In the genomic region with DNA sequence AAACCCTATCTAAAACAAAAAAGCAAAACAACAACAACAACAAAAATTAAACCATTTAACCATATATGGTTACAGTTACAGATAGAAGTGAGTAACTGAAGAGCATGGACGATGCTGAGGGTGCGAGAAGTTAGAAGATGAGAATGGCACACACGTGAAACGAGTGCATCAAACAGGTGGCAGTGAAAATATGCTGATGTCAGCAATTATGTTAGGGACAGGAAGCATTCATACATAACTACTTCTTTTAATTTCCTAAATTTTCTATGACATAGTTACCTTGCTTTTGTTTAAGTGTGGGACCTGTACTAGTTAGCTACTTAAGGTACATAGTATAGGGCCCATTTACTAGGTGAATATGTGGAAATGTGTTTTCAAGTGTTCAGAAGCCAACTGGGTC, we compare ENCODE assay signal across 24 mouse cellular contexts.
DNase-seq lines count a peak whose midpoint lies in the region; ATAC-seq and TF ChIP-seq lines count a peak whose summit lies in the region.
"Had no signal": no experiment of that assay in that cellular context is flagged by ENCODE, and none has a peak within 500 bp of the region (broad histone marks: within the 10 kb centered on the region; RNA-seq: fewer than 3 reads in every experiment).

No protein-coding gene starts in this region.

- TF ChIP-seq POLR2A in CH12.LX (IDR thresholded peaks at IDR 0.05; ENCODE audit: low read depth, low read length) (no peak), MEL (IDR thresholded peaks at IDR 0.05; ENCODE audit: control insufficient read depth in 1 of 2, insufficient read depth in 1 of 2, low read depth in 1 of 2, low read length in 2 of 2, poor library complexity in 1 of 2) (no peak)

- DNase-seq in lung, adult 18-20 months: no peak
- DNase-seq in CH12.LX (ENCODE audit: extremely low read depth) (no peak), ES-E14 (ENCODE audit: low read depth, low spot score) (no peak), MEL (ENCODE audit: low read depth, low spot score) (no peak)
- no peak for DNase-seq in right cerebral cortex, adult 18-20 months
- DNase-seq: adrenal gland, adult 2 months; adrenal gland, adult 8-10 months; adrenal gland, postnatal 10 days; adrenal gland, postnatal 14 days; adrenal gland, postnatal 25 days; adrenal gland, postnatal 36 days; B cell, adult 2 months; cerebellum, adult 11 months; cerebellum, adult 11-12 months; cerebellum, adult 18-20 months; cerebellum, adult 2 months; cerebellum, adult 8-10 months had no signal

- no peaks in the 10 kb centered on the region for H3K27me3 ChIP-seq in lung, embryonic 16.5 days (ENCODE audit: control insufficient read depth, insufficient read depth, low read depth, low read length)
- H3K27me3 ChIP-seq in CH12.LX (replicated peaks): no peaks in the 10 kb centered on the region
- H3K27me3 ChIP-seq in MEL (ENCODE audit: control insufficient read depth in 1 of 2, insufficient read depth in 2 of 2, low read length in 2 of 2): no peaks in the 10 kb centered on the region
- H3K27me3 ChIP-seq in midbrain, embryonic 13.5 days: no peaks in the 10 kb centered on the region
- H3K27me3 ChIP-seq in forebrain, embryonic 12.5 days: no peaks in the 10 kb centered on the region
- H3K27me3 ChIP-seq: Patski had no signal

- H3K9ac ChIP-seq in lung, embryonic 16.5 days (ENCODE audit: low read length): no peak overlapping the region
- H3K9ac ChIP-seq in CH12.LX (ENCODE audit: insufficient read depth, low read depth) (no peak overlapping the region), ES-E14 (ENCODE audit: insufficient read depth, low read depth, low read length, poor library complexity, severe bottlenecking) (no peak overlapping the region), MEL (ENCODE audit: control insufficient read depth, low read depth, low read length, poor library complexity, severe bottlenecking) (no peak overlapping the region)
- no peak overlapping the region for H3K9ac ChIP-seq in midbrain, embryonic 13.5 days (replicated peaks)
- H3K9ac ChIP-seq in forebrain, embryonic 12.5 days: no peak overlapping the region

- ATAC-seq in lung, embryonic 16.5 days (ENCODE audit: low read depth): no peak
- no peak for ATAC-seq in midbrain, embryonic 13.5 days
- no peak for ATAC-seq in forebrain, embryonic 12.5 days (ENCODE audit: low FRiP score)
- ATAC-seq: activated CD4-positive, CD25-positive, alpha-beta regulatory T cell, adult 4 months; CD4-positive, CD25-positive, alpha-beta regulatory T cell, adult 4 months; Patski had no signal

- no peaks in the 10 kb centered on the region for H3K9me3 ChIP-seq in lung, embryonic 16.5 days (ENCODE audit: control insufficient read depth, low read length)
- H3K9me3 ChIP-seq in CH12.LX (replicated peaks; ENCODE audit: low read length): no peaks in the 10 kb centered on the region
- no peaks in the 10 kb centered on the region for H3K9me3 ChIP-seq in ES-E14 (ENCODE audit: control insufficient read depth, insufficient read depth, low read depth, low read length)
- H3K9me3 ChIP-seq in MEL (replicated peaks; ENCODE audit: insufficient read depth, low read length): no peaks in the 10 kb centered on the region
- no peaks in the 10 kb centered on the region for H3K9me3 ChIP-seq in midbrain, embryonic 13.5 days
- H3K9me3 ChIP-seq in forebrain, embryonic 12.5 days: no peaks in the 10 kb centered on the region

- H3K4me3 ChIP-seq in lung, embryonic 16.5 days (ENCODE audit: low read length): no peak overlapping the region
- H3K4me3 ChIP-seq in CH12.LX (replicated peaks in 1 of 3; ENCODE audit: low read depth in 2 of 3, low read length in 2 of 3, poor library complexity in 1 of 3) (no peak overlapping the region), ES-E14 (ENCODE audit: insufficient read depth in 1 of 2, low read depth in 1 of 2, low read length in 2 of 2, poor library complexity in 1 of 2, severe bottlenecking in 1 of 2) (no peak overlapping the region), MEL (ENCODE audit: control insufficient read depth in 1 of 2, insufficient read depth in 1 of 2, low read depth in 2 of 2, low read length in 2 of 2) (no peak overlapping the region)
- no peak overlapping the region for H3K4me3 ChIP-seq in midbrain, embryonic 13.5 days (replicated peaks)
- no peak overlapping the region for H3K4me3 ChIP-seq in forebrain, embryonic 12.5 days (replicated peaks)

- in situ Hi-C loops in CH12.LX (cut with MboI; ENCODE audit: low pct_ligation_motif_present, low pct_unique_long_range_greater_than_20kb, low sequenced_read_pairs): no loop called here
- in situ Hi-C loops in ES-E14 (cut with MboI; ENCODE audit: low sequenced_read_pairs in 2 of 2, unreplicated experiment in 2 of 2): no loop called here

- no peak for TF ChIP-seq RAD21 in CH12.LX (IDR thresholded peaks at IDR 0.05; ENCODE audit: low read depth, low read length)
- TF ChIP-seq RAD21 in MEL (IDR thresholded peaks at IDR 0.05; ENCODE audit: low read depth, low read length): no peak

- no peaks in the 10 kb centered on the region for H3K36me3 ChIP-seq in lung, embryonic 16.5 days (ENCODE audit: control insufficient read depth, insufficient read depth, low read length)
- H3K36me3 ChIP-seq in CH12.LX (replicated peaks in 1 of 2; ENCODE audit: control insufficient read depth in 1 of 2, insufficient read depth in 1 of 2, low read length in 1 of 2): no peaks in the 10 kb centered on the region
- no peaks in the 10 kb centered on the region for H3K36me3 ChIP-seq in ES-E14 (ENCODE audit: control insufficient read depth, insufficient read depth, low read length, poor library complexity, severe bottlenecking)
- no peaks in the 10 kb centered on the region for H3K36me3 ChIP-seq in MEL (ENCODE audit: control insufficient read depth in 1 of 2, insufficient read depth in 2 of 2, low read length in 2 of 2)
- no peaks in the 10 kb centered on the region for H3K36me3 ChIP-seq in midbrain, embryonic 13.5 days
- no peaks in the 10 kb centered on the region for H3K36me3 ChIP-seq in forebrain, embryonic 12.5 days (replicated peaks)
- H3K36me3 ChIP-seq: G1E had no signal

- H3K4me1 ChIP-seq in lung, embryonic 16.5 days (replicated peaks; ENCODE audit: control insufficient read depth, insufficient read depth, low read length): peaks cover 16% of the 10 kb centered on the region
- peaks cover 0 to 2% of the 10 kb centered on the region in 2 experiments; a peak in 1 of 4 replicates for H3K4me1 ChIP-seq in CH12.LX (ENCODE audit: control insufficient read depth in 1 of 2, insufficient read depth in 2 of 2)
- H3K4me1 ChIP-seq in ES-E14 (ENCODE audit: control insufficient read depth in 2 of 2, insufficient read depth in 2 of 2, low read length in 2 of 2, poor library complexity in 1 of 2): no peaks in the 10 kb centered on the region
- H3K4me1 ChIP-seq in MEL (ENCODE audit: control insufficient read depth in 1 of 2, insufficient read depth in 2 of 2, low read length in 2 of 2): no peaks in the 10 kb centered on the region
- peaks cover 8% of the 10 kb centered on the region for H3K4me1 ChIP-seq in midbrain, embryonic 13.5 days (replicated peaks)
- H3K4me1 ChIP-seq in forebrain, embryonic 12.5 days: peaks cover 6% of the 10 kb centered on the region; the same call in 1 of the 2 replicates

- TF ChIP-seq CTCF in CH12.LX (conservative IDR thresholded peaks at IDR 0.05 in 1 of 2, IDR thresholded peaks at IDR 0.05 in 1 of 2; ENCODE audit: low read depth in 2 of 2, low read length in 2 of 2) (no peak), MEL (IDR thresholded peaks at IDR 0.05 in 2 of 3, conservative IDR thresholded peaks at IDR 0.05 in 1 of 3; ENCODE audit: control insufficient read depth in 1 of 3, insufficient read depth in 1 of 3, low read depth in 2 of 3, low read length in 3 of 3, poor library complexity in 1 of 3, severe bottlenecking in 1 of 3) (no peak)

- no peak for TF ChIP-seq EP300 in CH12.LX (IDR thresholded peaks at IDR 0.05; ENCODE audit: low read length)
- TF ChIP-seq EP300 in MEL (IDR thresholded peaks at IDR 0.05; ENCODE audit: low read depth in 1 of 2, low read length in 2 of 2): no peak

- WGBS in lung, embryonic 16.5 days: 89% methylated on average over 4 of the region's 4 CpGs
- WGBS in midbrain, embryonic 13.5 days: 93% methylated on average over 4 of the region's 4 CpGs
- WGBS in forebrain, embryonic 12.5 days: 93% methylated on average over 4 of the region's 4 CpGs

- no peak overlapping the region for H3K4me2 ChIP-seq in lung, embryonic 16.5 days (ENCODE audit: low read depth, low read length)
- H3K4me2 ChIP-seq in CH12.LX (ENCODE audit: insufficient read depth, low read depth, poor library complexity, severe bottlenecking): no peak overlapping the region
- no peak overlapping the region for H3K4me2 ChIP-seq in midbrain, embryonic 13.5 days (replicated peaks)
- no peak overlapping the region for H3K4me2 ChIP-seq in forebrain, embryonic 12.5 days

- no peaks in the 10 kb centered on the region for H3K79me2 ChIP-seq in CH12.LX (replicated peaks; ENCODE audit: control insufficient read depth, extremely low read depth, insufficient read depth, poor library complexity, severe bottlenecking)
- H3K79me2 ChIP-seq in MEL (ENCODE audit: control insufficient read depth, insufficient read depth, low read length, poor library complexity): no peaks in the 10 kb centered on the region

- H3K27ac ChIP-seq in lung, embryonic 16.5 days (ENCODE audit: low read length): peak overlapping the region; percentile 55
- H3K27ac ChIP-seq in CH12.LX (ENCODE audit: insufficient read depth, low read depth) (no peak overlapping the region), ES-E14 (ENCODE audit: insufficient read depth, low read depth, low read length, poor library complexity, severe bottlenecking) (no peak overlapping the region), MEL (ENCODE audit: control insufficient read depth, low read depth, low read length) (no peak overlapping the region)
- H3K27ac ChIP-seq in midbrain, embryonic 13.5 days: no peak overlapping the region
- H3K27ac ChIP-seq in forebrain, embryonic 12.5 days: no peak overlapping the region

- dilution Hi-C loops in CH12.LX (cut with MboI; ENCODE audit: extremely low pct_ligation_motif_present, extremely low pct_unique_long_range_greater_than_20kb, low sequenced_read_pairs): no loop called here

TF ChIP-seq in CH12.LX, 34 proteins besides CTCF, POLR2A, EP300 and RAD21:
- no peak for TF ChIP-seq MEF2A (IDR thresholded peaks at IDR 0.05; ENCODE audit: borderline replicate concordance, low read depth, low read length)
- TF ChIP-seq MAFK (IDR thresholded peaks at IDR 0.05; ENCODE audit: insufficient replicate concordance, low read length): peak; percentile 100

TF ChIP-seq in ES-E14, 5 proteins besides CTCF, POLR2A, EP300 and RAD21:
- no peak for TF ChIP-seq CHD2 (IDR thresholded peaks at IDR 0.05; ENCODE audit: low read depth, low read length)
- TF ChIP-seq MAFK (IDR thresholded peaks at IDR 0.05; ENCODE audit: insufficient read depth, low read depth, low read length): peak; percentile 99
- no peak for TF ChIP-seq ZC3H11A (IDR thresholded peaks at IDR 0.05; ENCODE audit: borderline replicate concordance, low read depth, low read length)

TF ChIP-seq in MEL, 35 proteins besides CTCF, POLR2A, EP300 and RAD21:
- TF ChIP-seq MAFK (IDR thresholded peaks at IDR 0.05; ENCODE audit: borderline replicate concordance, low read depth, low read length) (peak; percentile 95), ETS1 (IDR thresholded peaks at IDR 0.05; ENCODE audit: low read depth, low read length) (no peak), ZNF384 (IDR thresholded peaks at IDR 0.05; ENCODE audit: low read depth, low read length) (no peak)
TF ChIP-seq in MEL: peak in this region for 1.
